Mouse (Mus musculus) thymus, postnatal 14 days (tissue): ENCODE data around the gene Tmub1.
A peak's percentile ranks its signal among the peaks of the same experiment; 100 is the strongest.

Source experiments
- DNase-seq: peaks from one replicate; pipeline ENCODE4 v3.0.0; 2021

Gene Tmub1

DNA sequence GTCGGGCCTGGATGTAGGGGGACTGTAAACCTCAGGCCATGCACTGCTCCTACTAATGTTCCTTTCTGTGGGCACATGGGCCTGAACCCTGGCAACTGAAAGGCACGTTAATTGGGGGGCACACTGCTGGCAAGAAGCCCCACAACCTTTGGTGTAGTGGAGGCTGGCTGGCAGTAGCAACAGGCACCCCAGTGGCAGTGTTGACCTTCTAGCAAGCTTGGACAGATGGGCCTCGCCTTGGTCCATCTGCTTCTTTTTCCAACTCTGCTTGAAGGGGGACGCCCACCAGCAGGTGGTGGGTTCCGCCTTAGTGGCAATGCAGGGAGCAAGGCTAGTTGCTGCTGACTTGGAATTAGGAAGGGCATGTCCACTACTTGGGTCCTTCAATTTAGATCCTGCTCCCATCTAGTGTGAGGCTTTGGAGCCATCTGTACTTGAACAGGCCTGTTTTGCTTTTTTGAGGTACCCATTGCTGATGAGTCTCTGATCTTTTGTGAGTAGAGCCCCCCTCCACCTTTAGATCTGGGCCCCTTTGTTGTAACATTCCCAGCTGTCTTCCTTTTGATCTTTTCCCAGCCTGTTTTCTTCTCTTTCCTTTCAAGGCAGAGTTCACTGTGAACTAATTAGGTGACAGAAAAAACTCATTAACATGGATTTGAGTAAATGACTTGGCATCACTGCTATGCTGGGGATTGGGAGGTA lies 5.8 kb upstream of the Tmub1 start:
- no peak for DNase-seq

DNA sequence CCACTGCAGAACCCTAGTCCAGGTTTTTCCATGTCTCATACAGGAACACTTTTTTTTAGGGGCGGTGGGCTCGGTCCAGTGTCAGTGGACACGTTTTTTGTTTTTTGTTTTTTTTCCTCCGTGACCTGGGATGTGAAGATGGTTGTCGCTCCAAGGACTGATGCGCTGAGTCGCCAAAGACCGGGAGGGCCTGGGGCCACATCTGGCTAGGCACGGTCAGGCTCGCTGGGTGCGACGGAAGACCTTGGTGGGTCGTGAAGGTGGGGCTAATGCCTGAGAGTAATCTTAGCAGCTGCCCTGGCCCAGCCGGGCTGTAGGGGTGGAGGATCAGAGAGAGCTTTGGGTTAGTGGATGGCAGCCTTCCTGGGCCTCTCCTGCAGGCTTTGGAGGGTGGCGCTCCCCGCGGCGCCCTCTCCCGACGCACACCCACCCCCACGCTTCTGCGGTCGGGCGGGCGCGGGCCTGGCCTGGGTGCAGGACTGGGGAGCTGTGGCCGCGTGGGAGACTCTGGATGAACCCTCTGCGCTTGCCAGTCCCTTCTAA lies 5.1 kb upstream of the Tmub1 start:
- peak; percentile 45 for DNase-seq

DNA sequence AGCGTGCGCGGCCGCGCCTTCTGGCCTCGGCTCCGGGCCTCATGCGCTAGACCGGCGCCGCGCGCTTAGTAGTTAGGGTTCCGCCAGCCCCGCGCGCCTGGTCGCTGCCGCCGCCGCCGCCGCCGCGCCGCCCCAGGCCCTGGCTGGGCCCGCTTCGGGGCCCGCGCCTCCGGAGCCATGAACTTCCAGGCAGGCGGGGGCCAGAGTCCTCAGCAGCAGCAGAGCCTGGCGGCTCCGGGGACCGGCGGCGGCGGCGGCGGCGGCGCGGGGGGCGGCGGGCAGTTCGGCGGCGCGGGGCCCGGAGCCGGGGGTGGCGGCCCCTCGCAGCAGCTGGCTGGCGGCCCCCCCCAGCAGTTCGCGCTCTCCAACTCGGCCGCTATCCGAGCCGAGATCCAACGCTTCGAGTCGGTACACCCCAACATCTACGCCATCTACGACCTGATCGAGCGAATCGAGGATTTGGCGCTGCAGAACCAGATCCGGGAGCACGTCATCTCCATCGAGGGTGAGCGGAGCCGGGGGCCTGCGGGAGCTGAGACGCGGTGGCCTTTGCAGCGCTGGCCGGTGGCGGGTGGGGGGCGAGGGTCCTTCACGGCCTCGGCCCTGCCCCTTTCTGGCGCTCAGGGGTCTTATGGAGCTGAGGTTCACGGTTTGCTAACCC lies 4.5 kb upstream of the Tmub1 start, which contains the start of gene Agap3:
Gene Agap3 (plus strand): TSS at position 148 of the 661 bp plus-strand sequence.
- peak; percentile 64 for DNase-seq

- DNase-seq = peak; percentile 90
Measured at GRCm38 (mm10) chr5:24451264-24452029, 3.8 kb upstream of the Tmub1 start.

GRCm38 (mm10) chr5:24446630-24447029 lies 1.0 kb downstream of the Tmub1 start:
- DNase-seq = peak; percentile 21

GRCm38 (mm10) chr5:24445428-24446080 lies 2.1 kb downstream of the Tmub1 start:
- peak; percentile 29 for DNase-seq

DNA sequence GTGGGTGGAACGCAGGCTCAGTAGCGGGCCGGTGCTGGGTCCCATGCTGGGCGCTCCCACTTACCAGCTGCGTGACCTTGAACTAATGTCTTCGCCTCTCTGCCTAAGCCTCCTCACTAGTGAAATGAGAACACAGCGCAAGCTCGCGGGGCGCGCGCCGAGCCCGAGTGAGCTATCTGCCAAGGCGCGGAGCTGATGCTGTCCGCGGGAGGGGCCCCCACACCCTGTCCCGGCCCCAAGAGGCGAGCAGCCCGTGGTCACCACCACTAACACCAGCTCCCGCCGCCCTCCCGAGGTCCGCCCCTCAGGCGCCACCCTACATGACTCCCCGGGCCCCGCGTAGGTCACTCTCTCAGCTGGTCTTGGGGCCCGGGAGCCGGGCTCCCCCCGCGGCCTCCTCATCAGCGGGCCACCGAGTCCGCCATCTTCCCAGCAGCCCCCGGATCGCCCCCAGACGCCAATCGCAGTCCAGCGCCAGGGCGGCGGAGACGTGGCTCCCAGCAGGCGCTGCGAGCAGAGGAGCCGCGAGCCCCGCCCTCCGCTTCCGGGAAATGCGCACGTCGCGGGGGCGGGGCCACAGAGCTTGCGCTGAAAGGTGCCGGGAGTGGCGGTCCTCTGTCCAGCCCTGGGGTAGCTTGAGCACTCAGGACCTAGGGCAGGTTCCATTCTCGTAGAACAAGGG lies 2.8 kb downstream of the Tmub1 start, which contains the start of gene Fastk:
Gene Fastk (minus strand): TSS at position 542 of the 682 bp plus-strand sequence.
- DNase-seq = peak; percentile 95

DNA sequence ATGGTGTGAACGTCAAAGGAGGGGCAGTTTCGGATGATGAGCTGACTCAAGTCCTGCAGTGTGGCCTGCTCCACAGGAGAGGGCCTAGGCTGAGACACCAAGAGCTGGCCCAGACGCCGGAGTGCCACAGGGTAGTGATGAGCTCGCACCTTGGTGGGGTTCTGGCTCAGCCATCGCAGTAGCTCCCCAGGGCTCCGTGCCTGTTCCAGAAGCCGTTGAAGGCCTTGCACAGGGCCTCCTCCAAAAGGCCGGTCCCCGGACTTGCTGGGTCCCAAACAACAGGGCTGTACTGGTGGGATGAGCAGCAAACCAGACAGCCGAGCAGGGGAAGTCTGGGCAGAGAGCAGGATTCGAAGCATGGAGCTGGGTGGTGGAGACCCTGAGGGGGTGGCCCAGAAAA lies 3.7 kb downstream of the Tmub1 start:
- DNase-seq = peak; percentile 20

DNA sequence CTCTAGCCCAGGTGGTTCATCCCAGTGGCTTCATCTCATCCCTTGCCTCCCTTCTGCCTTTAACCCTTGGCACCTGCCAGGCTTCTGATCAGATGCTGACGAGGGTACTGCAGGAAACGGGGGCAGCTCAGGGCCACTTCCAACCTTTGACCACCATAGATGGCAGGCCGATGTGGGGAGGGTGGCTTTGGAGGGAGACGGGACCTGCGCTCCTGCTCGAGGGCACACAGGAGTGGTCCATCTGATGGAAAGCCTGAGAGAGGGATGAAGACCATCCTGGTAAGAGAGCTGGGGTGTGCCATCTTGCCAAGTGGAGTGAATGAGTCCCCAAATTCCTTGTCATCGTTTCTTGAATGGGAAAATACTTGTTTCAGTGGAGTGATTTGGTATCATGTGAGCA lies 4.5 kb downstream of the Tmub1 start:
- no peak for DNase-seq

DNA sequence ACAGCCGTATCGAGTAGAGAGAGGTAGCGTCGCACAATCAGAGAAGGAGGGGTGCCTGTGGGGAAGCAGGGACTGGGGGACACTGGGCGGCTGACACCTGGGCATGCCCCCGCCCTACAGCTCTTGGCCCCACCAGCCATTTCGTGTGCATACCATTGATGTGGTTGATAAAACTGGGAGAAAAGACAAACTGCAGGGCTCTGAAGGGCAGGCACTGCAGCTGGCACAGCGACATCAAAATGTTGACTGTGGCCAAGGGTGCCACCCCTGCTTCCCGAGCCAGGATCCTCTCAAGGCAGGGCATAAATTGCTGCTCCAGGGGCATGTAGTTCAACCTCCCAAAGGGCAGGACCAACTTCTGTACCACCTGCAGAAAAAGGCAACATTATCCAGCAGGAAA lies 5.6 kb downstream of the Tmub1 start:
- peak; percentile 27 for DNase-seq

DNA sequence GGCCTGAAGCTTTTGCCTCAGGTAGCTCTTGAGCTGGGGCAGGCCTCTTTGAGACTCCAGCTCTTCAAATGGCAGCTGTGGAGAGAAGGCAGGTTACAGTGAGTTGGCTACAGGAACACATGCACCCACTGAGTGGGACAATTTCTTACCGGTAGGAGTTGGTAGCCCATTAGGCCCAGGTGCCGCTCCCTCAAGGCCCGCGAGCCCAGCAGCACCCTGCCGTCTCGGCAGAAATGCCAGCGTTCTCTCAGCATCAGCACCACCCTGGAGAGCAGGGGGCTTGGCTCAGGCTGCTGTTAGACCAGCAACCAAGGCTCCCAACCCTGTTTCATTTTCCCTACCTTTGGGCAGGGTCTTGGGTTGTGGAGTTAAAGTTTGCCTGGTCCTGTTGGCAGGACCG lies 6.5 kb downstream of the Tmub1 start:
- DNase-seq = no peak

- DNase-seq = no peak
Measured at GRCm38 (mm10) chr5:24433993-24434392, 13.7 kb downstream of the Tmub1 start.

DNA sequence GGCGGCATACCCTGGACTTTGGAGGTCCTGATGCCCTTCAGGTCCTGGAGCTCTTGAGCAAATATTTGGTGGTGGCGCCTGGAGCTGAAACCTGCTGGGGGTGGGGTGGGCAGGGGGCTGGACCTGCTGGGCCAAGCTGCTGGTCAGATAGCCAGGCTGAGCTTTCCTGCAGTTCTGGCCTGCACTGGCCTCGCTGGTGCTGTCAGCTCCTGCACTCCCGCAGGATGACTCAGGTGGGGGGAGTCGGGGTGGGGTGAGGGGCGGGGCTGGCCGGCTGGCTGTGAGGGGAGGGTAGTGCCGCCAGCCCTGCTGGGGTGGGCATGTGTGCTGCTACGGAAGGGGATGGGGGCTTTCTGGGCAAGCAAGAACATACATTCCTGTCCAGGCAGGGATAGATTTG lies 19.1 kb downstream of the Tmub1 start:
- DNase-seq = no peak

DNA sequence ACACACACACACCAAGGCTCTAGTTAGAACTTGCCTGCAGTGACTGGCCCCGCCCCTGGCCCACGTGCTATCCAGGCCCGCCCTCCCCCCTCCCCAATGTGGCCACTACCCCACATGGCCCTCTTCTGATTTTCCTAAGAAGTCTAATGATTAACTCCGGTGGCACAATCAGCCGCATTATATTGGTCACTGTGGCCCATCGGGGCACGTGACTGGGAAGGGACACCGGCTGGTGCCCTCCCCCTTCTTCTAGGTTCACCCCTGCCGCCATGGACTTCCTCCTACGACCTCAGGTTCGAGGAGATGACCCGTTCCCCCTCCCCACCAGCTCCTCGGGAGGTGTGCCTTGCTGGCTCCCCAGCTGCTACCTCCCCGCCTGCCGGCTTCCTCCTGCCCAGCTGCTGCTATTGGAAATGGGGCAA lies 19.7 kb downstream of the Tmub1 start:
- no peak for DNase-seq

- no peak for DNase-seq
Measured at GRCm38 (mm10) chr5:24427285-24427633, 20.4 kb downstream of the Tmub1 start.

GRCm38 (mm10) chr5:24426556-24427284 lies 20.9 kb downstream of the Tmub1 start:
- DNase-seq = no peak

- peak; percentile 51 for DNase-seq
Measured at GRCm38 (mm10) chr5:24426037-24426432, 21.6 kb downstream of the Tmub1 start.

GRCm38 (mm10) chr5:24425421-24426036 lies 22.1 kb downstream of the Tmub1 start:
- peak; percentile 83 for DNase-seq

DNA sequence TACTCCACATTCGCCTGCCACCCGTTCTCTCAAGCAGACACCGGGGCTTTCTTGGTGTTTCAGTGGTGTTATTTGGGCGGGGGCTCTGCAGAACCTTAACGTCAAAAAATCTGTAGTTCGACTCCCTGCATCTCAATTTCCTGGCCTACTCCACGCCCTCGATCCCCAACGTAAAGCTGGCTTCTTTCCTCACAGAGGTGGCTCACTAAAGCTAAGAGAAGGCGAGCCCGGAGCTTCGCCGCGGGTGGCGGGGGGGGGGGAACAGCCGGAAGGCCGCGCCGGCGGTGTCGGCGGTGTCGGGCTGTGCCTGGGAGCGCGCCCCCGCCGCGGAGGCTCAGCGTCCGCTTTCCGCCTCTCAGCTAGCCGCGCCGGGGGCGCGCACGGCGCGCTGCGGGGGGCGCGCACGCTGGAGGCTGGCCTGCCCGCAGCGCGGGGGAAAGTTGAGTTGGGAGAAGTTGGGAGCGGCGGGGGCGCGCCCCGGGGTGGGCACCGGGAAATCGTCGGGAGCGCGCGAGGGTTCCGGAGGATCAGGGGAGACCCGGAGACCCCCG lies 22.7 kb downstream of the Tmub1 start:
- peak; percentile 91 for DNase-seq

GRCm38 (mm10) chr5:24424004-24424781 lies 23.5 kb downstream of the Tmub1 start:
- DNase-seq = no peak
